Mouse (Mus musculus) testis, postnatal 10 days (tissue): ENCODE measurements around the gene Dexi.

Experiments
- DNase-seq: peaks from one replicate; pipeline ENCODE4 v3.0.0; 2021; ENCODE audit warnings: low spot score

The Dexi gene

DNA sequence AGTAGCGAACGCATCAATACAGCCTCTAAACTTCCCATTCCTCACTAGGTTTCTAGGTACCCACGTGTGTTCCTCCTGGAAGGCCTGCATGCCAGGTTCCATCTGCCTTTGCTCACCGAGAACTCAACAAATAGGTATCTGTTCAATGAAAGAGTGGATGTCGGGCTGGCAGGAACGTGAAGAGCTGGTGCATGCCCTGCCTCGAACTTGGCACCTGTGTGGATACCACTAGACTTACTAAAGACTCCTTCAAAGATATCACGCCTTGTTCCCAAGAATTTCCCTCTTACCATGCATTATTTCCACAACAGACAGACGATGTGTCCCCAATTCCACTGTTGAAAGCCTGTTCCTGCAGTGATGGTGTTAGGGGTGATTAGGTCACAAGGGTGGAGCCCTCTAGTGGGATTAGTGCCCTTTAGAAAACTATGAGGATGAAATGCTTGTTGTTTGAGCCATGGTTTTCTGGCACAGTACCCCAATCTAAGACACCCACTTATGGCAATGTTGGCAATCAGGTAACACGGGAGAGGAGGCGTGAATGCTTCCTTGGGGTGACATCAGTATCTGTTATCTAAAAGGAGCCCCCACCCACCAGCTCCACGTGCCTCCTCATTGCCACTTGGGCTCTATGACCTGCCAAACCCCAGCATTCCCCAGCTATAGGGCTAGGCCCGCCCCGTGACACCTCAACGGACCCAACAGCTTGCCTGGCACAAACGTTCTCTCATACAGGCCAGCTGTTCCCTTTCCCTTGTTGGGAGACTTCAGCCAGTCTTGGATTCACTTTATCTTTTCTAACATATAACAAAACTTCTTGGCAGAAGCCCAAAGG is 1.9 kb downstream of the Dexi start:
- no peak for DNase-seq

DNA sequence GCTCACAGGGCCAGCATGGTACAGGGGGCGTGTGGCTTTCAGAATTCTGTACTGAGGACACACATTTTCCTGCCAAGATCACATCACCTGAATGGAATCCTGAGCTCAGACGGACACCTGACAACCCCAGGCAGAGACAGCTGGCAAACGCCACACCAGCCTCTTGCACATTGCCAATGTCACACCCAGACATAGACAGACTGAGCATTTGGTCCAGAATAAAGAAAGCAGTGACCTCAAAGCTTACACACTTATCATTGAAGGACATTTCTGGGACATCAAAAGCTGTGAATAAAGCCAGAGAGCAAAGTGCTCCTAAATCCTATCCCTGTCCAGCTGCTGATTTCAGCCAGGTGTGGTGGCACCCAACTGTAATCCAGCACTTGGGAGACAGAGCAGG is 5.9 kb downstream of the Dexi start:
- DNase-seq = no peak

DNA sequence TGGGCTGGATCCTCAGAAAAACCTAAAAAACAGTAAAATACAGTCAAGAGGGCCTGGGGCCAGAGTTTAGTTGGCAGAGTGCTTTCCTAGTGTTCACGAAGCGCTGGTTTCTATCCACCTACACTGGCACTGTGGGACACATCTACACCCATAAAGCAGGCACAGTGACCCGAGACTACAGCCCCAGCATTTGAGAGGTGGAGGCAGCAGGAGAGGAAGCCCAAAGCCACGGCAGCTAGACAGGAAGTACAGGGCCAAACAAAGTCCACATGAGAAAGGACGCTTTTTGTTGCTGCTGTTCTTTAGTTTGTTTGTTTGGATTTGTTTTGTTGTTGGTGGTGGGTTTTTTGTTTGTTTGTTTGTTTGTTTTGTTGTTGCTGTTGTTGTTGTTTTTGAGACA is 6.5 kb downstream of the Dexi start:
- DNase-seq = no peak

DNA sequence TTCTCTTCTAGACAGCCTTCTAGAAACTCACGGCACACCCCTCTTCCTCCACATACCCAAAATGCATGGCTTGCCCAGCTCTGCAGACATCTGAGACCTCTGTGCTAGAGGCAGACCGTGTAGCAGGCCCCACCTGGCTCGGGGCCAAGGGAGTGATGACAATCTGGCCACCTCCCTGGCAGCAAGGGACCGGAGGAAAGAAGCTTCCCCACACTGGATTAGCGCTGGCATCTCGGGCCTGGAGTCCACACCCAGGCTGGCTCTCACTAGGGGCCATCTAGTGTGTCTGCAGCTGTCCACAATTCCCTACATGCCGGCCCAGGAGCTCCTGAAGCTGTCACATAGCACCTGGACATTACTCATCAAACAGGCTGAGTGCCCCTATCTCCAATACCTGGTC is 8.3 kb downstream of the Dexi start:
- DNase-seq = peak; percentile 62

DNA sequence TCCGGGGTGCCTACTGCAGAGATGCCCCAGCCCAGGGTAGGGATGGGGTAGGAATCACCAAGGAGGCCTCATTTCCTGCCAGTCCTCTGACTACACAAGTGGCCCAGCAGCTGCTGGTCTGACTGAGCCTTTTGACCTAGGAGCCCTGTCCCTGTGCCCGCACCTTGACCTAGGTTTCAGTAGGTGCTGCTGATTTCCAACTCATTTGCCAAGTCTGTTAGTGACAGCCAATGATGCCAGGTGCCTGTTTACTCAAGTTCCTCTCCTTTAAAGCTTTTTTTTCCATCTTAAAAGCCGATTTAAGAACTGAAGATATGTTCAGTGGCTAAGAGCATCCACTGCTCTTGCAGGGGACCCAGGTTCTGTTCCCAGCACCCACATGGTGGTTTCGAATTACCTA is 9.1 kb downstream of the Dexi start:
- no peak for DNase-seq

DNA sequence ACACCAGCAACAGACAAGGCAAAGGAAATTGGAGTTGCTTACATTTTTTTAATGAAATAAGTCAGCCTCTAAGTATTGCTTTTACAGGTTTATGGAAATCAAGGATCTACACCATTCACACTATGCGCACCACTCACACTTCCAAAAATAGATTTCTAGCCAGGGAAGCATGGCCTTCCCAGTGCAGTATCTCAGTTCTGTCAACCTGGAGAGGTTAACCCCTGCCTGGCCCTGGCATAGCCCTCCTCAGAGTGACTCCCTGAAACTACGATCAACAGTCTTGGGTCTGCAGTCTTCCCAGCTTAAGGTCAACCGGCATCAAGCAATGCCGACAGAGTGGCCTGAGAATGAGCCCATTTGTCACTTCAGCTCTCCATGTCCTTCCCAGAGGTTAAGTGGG is 12.7 kb downstream of the Dexi start:
- no peak for DNase-seq

DNA sequence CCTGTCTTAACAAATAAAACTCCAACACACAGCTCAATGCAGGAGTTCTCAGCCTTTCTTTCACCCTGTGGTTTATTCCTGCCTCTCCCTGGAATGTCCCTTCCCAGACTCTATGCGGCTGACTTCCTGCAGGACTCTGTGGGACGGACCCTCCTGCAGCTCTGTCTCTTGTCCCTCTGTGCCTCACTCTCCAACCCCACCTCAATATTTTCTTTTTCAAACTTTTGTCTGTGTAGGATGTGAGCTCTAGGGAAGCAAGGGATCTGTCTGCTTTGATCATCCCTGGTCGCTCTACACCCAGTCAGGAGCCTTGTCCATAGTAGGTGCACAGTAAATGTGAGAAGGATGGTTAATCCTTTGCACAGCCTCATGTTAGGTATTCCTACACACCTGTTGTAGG is 14.5 kb downstream of the Dexi start:
- no peak for DNase-seq

DNA sequence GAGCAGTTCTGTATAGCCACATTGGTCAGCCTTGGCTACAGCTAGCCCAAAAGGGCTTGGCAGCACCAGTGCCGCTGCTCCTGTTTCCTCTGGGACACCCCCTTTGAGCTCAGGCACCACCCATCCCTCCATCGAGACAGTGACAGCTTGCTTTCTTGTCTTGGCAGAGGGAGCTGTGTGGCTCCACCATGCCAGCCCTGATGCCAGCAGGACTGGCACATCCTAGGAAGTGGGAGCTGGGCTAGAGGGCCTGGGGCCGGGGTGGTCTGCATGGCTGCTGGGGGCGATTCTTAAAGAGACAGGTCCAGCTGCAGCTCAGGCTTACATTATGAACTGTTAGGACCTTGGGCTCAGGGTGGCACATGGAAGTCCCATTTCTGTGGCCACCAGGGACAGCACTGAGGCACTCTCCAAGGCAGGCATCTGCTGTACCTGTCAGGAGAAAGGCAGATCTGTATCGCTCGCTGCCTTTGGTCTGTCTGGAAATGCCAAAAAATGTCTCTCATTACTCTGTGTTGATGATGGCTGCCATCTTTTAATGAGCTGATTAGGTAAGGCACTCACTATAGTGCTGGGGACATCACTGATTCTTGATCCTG is 15.7 kb downstream of the Dexi start:
- DNase-seq = no peak

DNA sequence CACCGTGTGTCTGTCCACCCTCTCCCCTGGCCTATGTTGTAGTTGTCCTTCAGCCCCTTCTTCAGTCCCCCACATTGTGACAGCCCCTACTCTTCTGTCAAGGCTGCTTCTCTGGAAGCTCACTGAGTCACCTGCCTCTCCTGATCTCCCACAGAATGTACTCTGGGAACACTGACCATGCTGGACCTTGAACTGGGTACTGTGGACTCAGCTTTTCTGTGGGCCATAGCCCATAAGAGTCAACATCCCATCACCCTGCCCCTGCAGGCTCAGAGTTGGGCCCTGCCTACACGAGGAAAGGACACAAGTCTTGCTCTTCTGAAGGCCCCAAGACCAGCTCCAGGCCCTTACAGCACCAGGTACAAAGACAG is 17.3 kb downstream of the Dexi start:
- no peak for DNase-seq

DNA sequence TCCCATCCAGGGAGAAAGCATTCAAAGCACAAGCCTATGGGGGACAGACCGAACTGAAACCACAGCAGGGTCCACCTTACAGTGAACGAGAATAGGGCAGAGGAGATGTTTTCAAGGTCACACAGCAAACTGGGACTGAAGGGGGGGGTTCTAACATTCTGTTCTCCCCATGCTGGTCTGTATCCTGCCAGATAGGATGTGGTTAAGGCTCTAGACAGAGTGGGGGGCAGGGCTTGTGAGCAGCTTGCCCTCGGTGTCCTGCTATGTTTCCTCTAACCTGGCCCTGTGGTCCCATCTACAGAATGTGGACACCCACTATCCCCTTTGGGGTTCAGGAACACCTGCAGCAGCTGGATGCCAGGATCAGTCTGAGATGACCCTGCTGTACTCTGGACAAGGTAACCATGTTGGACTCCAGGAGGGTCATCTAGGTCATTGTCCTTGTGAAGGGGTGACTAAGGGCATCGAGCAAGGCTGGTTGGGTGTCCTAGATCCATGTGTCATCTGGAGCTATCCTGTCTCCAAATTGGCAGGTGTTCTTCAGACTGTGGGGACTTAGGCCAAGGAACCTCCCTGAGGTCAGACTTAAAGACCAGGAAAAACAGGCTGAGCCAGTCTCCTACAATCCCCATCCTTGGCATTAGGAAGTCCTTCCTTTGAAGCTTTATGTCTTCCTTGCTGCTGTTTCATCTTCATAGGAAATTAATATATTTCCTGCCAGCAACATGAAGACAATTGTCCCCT is 17.8 kb downstream of the Dexi start:
- no peak for DNase-seq

DNA sequence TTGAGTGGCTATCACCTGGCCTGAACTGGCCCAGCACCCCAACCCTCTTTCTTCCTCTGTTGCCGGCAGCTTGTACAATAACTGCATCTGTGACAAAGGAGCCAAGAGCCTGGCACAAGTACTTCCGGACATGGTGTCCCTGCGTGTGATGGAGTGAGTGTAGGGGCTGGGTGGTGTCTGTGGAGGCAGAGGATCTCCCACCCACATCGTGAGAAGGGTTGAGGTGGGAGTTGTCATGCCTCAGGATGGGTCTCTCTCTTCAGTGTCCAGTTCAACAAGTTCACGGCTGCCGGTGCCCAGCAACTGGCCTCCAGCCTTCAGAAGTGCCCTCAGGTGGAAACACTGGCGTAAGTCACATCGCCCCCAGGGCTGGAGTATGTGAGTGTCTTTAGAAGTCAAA is 19.2 kb downstream of the Dexi start:
- no peak for DNase-seq

DNA sequence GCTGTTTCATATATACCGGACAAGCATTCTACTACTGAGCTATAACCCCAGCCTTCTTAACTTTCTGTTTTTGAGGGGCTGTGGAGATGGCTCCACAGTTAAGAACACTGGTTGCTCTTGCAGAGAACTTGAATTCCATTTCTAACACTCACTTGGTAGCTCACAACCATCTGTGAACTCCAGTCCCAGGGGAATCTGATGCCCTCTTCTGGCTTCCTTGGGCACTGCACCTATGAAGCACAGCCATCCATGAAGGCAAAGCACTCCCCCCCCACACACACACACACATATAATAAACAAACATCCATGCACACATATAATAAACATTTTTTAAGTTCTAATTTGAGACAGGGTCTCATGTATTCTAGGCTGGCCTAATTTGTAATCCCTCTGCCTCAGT is 20.0 kb downstream of the Dexi start:
- DNase-seq = peak; percentile 85

DNA sequence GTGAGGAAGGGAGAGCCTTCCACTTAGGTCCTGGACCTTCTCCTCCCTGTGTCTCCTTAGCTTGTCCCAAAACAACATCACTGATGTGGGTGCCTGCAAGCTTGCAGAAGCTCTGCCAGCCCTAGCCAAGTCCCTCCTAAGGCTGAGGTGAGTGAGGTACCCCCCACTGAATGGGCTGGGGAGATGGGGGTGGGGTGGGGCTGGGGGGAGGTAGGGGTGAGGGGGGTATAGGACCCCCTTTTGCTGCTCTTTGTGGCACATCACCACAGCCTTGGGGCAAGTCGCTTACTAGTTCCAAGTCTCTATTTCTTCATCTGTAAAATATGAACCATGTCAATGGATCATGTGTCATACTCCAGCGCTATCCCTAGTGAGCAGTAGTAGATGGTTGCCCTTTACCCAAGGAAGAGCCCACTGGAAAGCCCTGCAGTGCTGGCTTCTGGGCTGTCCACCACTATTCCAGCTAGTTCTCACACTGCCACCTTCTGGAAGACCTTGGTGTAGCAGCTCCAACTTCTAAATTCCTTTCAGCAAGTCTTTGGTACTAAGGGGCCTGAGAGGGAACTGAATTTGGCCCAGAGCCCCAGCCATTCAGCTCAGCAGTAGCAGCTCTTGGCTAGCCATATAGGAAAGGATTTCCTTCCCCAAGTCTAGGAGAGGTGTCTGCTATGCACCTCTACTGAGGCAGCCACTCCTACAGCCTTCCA is 21.8 kb downstream of the Dexi start:
- peak; percentile 89 for DNase-seq

DNA sequence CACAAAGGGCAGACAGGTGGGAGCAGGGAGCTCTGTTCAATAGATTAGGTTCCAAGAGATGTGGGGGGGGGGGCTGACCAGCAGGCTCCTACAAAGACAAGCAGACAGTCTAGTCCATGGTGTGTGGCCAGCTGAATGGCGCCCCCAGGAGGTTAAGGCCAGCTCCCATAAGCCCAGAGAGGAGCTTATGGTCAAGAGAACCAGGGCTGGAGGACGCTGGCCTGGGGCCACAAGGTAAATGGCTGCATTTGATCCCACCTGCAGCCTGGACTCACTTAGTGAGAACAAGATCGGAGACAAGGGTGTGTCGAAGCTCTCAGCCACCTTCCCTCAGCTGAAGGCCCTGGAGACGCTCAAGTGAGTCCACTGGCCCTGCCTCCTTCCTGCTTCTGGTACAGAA is 24.8 kb downstream of the Dexi start:
- DNase-seq = no peak

DNA sequence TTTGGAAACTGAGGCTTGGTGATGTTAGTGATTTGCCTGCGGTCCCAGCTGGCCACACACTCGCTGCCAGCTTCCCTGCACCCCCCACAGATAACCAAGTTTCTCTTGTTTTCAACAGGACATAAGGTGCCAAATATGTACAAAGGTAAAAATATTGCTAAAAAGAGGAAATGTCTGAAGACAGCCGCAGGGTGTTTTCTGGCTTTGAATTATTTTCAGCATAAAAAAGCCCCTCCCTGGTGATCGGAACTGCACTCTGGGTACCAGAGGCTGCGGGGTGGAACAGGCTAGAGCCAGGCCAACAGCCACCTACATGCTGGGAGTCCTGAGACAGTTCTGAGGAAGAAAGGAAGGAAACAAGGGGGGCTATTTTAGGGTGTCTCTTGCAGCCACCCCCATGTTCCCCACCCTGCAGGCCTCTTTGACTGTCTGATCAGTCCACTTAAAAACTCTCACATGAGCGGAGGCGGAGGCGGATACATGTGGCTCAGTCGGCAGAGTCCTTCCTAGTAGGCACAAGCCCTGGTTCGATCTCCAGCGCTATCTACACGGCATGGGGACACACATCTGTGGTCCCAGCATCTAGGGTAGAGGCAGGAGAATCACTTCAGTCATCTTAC is 26.8 kb downstream of the Dexi start:
- DNase-seq = no peak

DNA sequence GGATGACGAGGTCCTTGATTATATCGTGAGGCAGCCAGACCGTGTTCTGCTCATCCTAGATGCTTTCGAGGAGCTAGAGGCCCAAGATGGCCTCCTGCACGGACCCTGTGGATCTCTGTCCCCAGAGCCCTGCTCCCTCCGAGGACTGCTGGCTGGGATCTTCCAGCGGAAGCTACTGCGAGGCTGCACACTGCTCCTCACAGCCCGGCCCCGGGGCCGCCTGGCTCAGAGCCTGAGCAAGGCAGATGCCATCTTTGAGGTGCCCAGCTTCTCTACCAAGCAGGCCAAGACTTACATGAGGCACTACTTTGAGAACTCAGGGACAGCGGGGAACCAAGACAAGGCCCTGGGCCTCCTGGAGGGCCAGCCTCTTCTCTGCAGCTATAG is 31.7 kb downstream of the Dexi start:
- no peak for DNase-seq

DNA sequence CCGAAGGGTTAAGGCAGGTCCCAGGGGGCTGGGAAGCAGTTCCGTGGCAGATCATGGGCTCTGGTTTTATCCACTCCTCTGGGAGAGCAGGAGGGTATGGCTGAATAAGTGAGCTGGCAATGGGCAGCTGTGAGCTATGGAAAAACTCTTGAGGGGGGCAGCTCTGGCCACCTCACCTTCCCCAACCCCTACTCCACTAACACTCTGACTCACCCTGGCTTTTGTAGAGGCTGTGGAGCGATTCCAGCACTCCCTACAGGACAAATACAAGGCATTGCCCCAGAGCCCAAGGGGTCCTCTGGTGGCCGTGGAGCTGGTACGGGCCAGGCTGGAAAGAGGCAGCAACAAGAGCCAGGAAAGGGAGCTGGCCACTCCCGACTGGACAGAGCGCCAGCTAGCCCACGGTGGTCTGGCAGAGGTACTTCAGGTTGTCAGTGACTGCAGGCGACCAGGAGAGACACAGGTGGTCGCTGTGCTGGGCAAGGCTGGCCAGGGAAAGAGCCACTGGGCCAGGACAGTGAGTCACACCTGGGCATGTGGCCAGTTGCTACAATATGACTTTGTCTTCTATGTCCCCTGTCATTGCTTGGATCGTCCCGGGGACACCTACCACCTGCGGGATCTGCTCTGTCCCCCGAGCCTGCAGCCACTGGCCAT is 32.2 kb downstream of the Dexi start:
- no peak for DNase-seq

DNA sequence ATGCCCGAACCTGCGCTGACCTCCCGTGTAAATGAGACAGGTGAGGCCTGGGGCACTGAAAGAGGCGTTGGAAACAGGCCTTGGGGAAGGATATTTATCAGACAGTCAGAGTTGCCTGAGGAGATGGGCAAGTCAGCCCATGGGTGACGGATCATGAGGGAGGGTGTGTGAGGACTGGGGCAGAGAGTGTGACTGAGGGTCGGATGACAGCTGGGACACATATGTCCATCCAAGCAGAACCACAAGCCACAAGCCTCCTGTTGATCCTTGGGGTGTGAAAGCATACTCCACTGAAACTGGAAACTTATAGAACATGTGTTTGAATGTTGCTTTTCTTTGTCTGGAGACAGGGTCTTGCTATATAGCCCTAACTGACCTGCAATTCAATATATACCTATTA is 34.2 kb downstream of the Dexi start:
- DNase-seq = no peak

DNA sequence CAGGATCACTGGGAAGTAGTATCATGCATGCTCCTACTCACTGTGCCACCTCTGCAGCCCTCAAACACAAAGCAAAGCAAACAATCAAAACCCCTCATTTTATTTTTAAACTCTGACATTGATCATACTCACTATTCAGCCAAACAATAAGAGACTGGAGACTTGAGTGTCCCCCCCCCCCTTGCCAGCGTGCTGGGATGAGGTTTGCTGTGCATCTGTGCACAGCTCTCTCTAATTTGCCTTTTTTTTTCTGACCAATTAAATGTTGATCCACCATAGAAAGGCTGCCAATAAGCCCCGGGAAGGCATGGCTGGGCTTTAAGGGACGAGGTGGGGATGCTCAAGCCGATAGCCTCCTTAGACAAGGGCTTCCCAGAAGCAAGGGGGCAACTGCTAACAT is 35.4 kb downstream of the Dexi start:
- DNase-seq = no peak

DNA sequence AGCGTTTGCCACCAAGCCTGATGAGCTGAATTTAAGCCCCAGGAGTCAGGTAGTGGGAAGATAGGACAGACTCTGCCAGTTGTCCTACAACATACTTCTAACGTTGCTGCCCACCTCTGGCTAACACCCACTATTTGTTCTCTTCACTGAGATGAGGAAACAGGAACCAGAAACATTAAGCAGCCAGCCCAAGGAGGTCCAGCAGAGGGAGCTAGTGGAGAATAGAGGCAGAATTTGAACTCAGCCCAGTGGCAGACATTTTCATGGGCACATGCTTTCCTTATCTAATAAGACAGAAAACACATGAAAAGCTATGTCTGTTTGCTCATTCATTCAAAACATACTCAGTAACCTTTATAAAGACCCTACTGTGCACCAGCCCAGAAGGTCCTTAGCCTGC is 39.8 kb downstream of the Dexi start:
- no peak for DNase-seq

DNA sequence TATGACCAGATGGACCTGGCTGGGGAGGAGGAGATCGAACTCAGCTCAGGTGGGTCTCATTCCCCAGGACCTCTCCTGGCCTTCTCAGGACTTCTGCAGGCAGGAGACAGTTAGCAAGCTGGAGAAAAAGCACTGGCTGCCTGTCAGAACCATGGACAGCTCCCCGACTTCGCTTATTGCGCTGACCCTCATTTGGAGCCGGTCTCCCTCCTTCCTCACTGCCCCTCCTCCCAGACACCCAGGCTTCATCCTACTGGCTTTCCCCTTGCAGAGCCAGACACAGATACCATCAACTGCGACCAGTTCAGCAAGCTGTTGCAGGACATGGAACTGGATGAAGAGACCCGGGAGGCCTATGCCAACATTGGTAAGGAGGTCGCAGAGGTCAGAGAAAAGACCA is 41.0 kb downstream of the Dexi start:
- peak; percentile 83 for DNase-seq

DNA sequence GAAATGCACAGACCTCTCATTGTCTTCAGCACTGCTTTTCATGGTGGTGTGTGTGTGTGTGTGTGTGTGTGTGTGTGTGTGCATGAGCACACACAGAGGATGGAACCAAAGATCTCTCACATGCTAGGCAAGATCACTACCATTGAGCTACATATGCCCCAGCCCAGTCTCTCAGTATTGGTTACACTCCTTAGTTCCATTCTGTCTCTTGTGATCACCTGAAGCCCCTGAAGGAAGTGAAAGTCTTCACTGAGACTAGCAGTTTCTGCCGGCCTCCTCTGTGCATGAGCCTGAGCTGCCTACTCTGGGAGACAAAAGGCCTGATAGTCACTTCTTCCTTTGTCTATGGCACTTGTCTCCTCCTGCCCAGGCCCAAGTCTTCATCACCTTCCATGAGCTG is 43.7 kb downstream of the Dexi start:
- DNase-seq = no peak
